Mouse (Mus musculus): Measurements from ENCODE around the gene Mprip. TPM values are rescaled to one million over a fixed set of nuclear protein-coding genes. Genes with fewer than 3 reads are reported as not detected.

Gene Mprip
- polyA plus RNA-seq, 1 experiment = 111 TPM

- WGBS = 90% methylated on average over 6 of the region's 6 CpGs
- peaks cover 7% of the 10 kb centered on the region for H3K4me1 ChIP-seq (ENCODE audit: control insufficient read depth, insufficient read depth, low read length)
- no peak overlapping the region for H3K27ac ChIP-seq (ENCODE audit: insufficient read depth, low read depth, low read length)
- TF ChIP-seq POLR2A (IDR thresholded peaks at IDR 0.05; ENCODE audit: insufficient read depth, low read depth, low read length) (no peak), CTCF (IDR thresholded peaks at IDR 0.05; ENCODE audit: insufficient read depth, low read depth, low read length) (no peak)
- no peak overlapping the region for H3K4me3 ChIP-seq (ENCODE audit: insufficient read depth, low read depth, low read length)
These were observed 153.8 kb downstream of the Mprip start for GRCm38 (mm10) chr11:59814936-59815335.

GRCm38 (mm10) chr11:59815482-59816065 lies 154.5 kb downstream of the Mprip start:
- H3K4me1 ChIP-seq (ENCODE audit: control insufficient read depth, insufficient read depth, low read length) = peaks cover 7% of the 10 kb centered on the region
- WGBS = 88% methylated on average over 6 of the region's 6 CpGs
- H3K4me3 ChIP-seq (ENCODE audit: insufficient read depth, low read depth, low read length) = no peak overlapping the region
- TF ChIP-seq CTCF (IDR thresholded peaks at IDR 0.05; ENCODE audit: insufficient read depth, low read depth, low read length) (no peak), POLR2A (IDR thresholded peaks at IDR 0.05; ENCODE audit: insufficient read depth, low read depth, low read length) (no peak)
- H3K27ac ChIP-seq (ENCODE audit: insufficient read depth, low read depth, low read length) = no peak overlapping the region

- Histone ChIP-seq H3K27ac (ENCODE audit: insufficient read depth, low read depth, low read length) (no peak overlapping the region), H3K4me3 (ENCODE audit: insufficient read depth, low read depth, low read length) (no peak overlapping the region), H3K4me1 (ENCODE audit: control insufficient read depth, insufficient read depth, low read length) (no peaks in the 10 kb centered on the region)
- TF ChIP-seq CTCF (IDR thresholded peaks at IDR 0.05; ENCODE audit: insufficient read depth, low read depth, low read length) (no peak), POLR2A (IDR thresholded peaks at IDR 0.05; ENCODE audit: insufficient read depth, low read depth, low read length) (no peak)
- 90% methylated on average over 3 of the region's 3 CpGs for WGBS
These were observed 156.8 kb downstream of the Mprip start for GRCm38 (mm10) chr11:59817916-59818315.

- TF ChIP-seq POLR2A (IDR thresholded peaks at IDR 0.05; ENCODE audit: insufficient read depth, low read depth, low read length) = no peak
- no peak for TF ChIP-seq CTCF (IDR thresholded peaks at IDR 0.05; ENCODE audit: insufficient read depth, low read depth, low read length)
- WGBS = 72% methylated on average over 3 of the region's 3 CpGs
- H3K4me3 ChIP-seq (ENCODE audit: insufficient read depth, low read depth, low read length) = no peak overlapping the region
- H3K27ac ChIP-seq (ENCODE audit: insufficient read depth, low read depth, low read length) = no peak overlapping the region
- no peaks in the 10 kb centered on the region for H3K4me1 ChIP-seq (ENCODE audit: control insufficient read depth, insufficient read depth, low read length)
These were observed 160.5 kb downstream of the Mprip start for GRCm38 (mm10) chr11:59821625-59822024.

Other genes starting within 250 kb of the Mprip start
- not detected in 2 replicates for gene Jmjd4, start 211.3 kb upstream of the Mprip start, polyA plus RNA-seq (2012; ENCODE audit: insufficient read depth, insufficient read length, low replicate concordance, missing spikeins)
- gene Snap47, start 210.1 kb upstream of the Mprip start, polyA plus RNA-seq (2012; ENCODE audit: insufficient read depth, insufficient read length, low replicate concordance, missing spikeins) = 397 TPM in 1 of 2 replicates, not detected in the other
- gene Zfp867, start 188.8 kb upstream of the Mprip start, polyA plus RNA-seq (2012; ENCODE audit: insufficient read depth, insufficient read length, low replicate concordance, missing spikeins) = not detected in 2 replicates
- not detected in 2 replicates for gene Zkscan17, start 134.6 kb upstream of the Mprip start, polyA plus RNA-seq (2012; ENCODE audit: insufficient read depth, insufficient read length, low replicate concordance, missing spikeins)
- gene Nlrp3, start 119.7 kb upstream of the Mprip start, polyA plus RNA-seq (2012; ENCODE audit: insufficient read depth, insufficient read length, low replicate concordance, missing spikeins) = not detected in 2 replicates
- gene Olfr222, start 85.1 kb upstream of the Mprip start, polyA plus RNA-seq (2012; ENCODE audit: insufficient read depth, insufficient read length, low replicate concordance, missing spikeins) = not detected in 2 replicates
- gene Olfr223, start 68.0 kb upstream of the Mprip start, polyA plus RNA-seq (2012; ENCODE audit: insufficient read depth, insufficient read length, low replicate concordance, missing spikeins) = not detected in 2 replicates
- gene Pld6, start 126.3 kb downstream of the Mprip start, polyA plus RNA-seq (2012; ENCODE audit: insufficient read depth, insufficient read length, low replicate concordance, missing spikeins) = not detected in 2 replicates
- not detected in 2 replicates for gene Flcn, start 148.7 kb downstream of the Mprip start, polyA plus RNA-seq (2012; ENCODE audit: insufficient read depth, insufficient read length, low replicate concordance, missing spikeins)
- not detected in 2 replicates for gene Nt5m, start 178.1 kb downstream of the Mprip start, polyA plus RNA-seq (2012; ENCODE audit: insufficient read depth, insufficient read length, low replicate concordance, missing spikeins)
- not detected in 2 replicates for gene Cops3, start 178.5 kb downstream of the Mprip start, polyA plus RNA-seq (2012; ENCODE audit: insufficient read depth, insufficient read length, low replicate concordance, missing spikeins)